Mouse (Mus musculus) adrenal gland, adult 8-10 months (tissue): ENCODE data around the gene Tpte. TPM values are rescaled to one million over a fixed set of nuclear protein-coding genes. Genes with fewer than 3 reads are reported as not detected.
A peak's percentile ranks its signal among the peaks of the same experiment; 100 is the strongest.

Experiments
- DNase-seq: peaks from one replicate; pipeline ENCODE4 v3.0.0; 2022
- total RNA-seq, 4 experiments: library from RNA; stranded (reverse); gene quantifications; 2 replicates each; pipeline ENCODE4 v1.2.4; 2022

Tpte gene
- total RNA-seq, 4 experiments from 2014 or later = not detected

DNA sequence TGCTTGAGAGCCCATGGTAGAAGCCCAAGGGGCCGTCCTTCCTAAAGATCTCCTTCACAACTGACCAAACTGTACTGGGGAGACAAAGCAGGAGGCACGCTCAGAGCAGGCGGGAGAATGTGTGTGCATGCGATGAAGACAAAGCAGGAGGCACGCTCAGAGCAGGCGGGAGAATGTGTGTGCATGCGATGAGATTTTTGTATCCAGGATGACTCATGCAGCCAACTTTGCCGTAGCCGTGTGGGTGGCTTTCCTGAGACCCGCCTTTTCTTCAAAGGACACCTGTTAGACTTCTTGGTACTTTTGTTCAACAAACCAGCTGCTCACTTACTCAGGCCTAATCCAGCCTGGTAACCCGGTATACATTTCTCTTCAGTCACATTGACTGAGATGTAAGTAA is 97.7 kb downstream of the Tpte start:
- no peak for DNase-seq

DNA sequence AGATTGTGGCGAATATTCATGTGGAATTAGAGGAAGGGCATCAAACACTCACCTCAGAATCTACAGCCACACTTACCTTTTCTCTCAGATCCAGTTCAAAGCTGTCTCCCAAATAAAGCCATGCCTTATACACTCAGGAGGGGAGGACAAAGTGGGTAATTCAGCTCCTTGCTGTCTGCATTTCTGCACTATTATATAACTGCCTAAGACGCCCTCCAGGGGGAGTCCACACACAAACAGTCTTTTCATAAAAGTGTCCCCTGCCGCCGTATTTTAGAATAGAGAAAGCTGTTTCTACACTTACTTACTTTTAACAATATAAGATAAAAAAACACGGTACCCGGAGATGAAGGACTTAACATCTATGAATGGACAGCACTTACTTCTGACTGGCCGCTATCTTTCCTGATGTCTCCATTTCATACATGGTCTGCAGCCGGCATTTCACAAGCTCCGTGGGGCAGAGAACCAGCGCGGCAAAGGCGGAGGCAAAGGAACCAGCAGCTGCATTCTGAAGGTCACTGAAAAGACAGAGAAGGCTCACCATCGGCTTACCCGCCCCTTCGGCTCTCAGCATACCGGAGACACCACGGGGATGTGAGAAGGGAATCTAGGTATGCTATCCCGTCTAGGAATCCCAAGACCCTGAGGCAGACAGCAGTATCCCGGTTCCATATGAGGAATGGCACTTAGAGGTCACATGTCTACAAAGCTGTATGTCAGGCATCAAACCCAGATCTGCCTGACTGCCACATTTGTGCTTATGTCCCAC is 99.8 kb downstream of the Tpte start:
- no peak for DNase-seq

DNA sequence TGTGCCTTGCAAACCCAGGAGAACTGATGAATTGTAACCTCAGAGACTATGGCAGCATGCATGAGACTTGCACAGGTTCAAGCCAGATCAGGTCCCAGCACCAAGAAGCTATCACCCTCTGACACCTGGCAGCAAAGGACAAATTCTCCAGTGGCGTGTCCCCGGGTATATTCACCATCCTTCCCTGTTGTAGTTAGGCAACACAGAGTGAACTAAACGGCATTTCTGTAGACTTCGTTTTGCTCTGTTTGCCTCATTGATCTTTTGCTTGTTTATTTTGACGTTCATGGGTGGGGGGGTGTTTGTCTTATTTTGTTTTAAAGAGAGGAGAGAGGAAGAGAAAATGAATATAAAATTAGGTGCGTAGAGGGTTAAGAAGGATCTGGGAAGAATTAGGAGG is 101.9 kb downstream of the Tpte start:
- DNase-seq = no peak

DNA sequence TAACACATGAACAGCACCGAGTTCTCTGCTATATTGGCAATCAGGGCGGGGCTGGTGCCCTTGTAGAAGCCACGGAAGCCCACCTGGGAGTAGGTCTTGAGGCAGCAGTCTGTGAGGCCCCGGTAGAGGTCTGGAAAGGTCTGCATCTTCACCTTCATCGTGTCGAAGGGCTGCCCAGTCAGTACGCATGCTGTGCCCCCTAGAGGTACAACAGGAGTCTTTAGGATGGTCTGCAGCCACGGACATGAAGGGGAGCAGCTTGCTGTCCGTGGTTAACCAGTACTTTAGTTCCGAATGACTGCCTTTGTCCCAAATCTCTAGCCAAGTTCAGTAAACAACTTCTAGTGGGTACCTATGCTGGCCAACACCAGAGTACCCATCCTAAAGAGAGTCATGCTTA is 106.6 kb downstream of the Tpte start:
- DNase-seq = no peak

DNA sequence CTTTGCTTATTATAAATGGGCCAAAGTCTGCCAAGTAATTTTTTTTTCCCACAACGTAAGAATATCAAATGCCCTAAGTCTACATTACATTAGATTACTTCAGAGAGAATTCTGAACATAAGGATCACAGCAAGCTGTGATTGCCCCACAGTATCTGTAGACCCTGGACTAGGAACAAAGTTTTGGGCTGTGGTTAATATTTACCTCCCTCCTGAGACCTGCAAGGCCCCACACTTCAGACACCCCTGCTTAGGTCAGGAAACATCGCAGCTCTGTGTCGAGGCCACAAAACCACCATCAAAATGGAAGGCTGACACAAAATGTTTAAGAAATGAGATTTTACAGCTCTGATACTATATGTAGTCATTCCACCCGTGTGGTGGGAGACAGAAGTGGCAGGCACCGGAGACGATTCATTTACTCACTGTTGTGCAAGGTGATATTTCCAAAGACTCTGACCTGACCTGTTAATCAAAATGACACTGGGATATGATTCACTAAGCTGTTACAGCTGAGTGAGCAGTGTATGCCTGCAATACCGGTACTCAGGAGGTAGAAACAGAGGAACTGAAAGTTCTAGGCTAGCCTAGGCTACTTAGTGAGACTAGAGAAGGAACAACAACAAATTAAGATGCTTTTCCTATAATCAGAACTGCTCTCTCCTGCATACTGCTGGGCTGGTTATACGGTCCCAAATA is 107.7 kb downstream of the Tpte start:
- no peak for DNase-seq

DNA sequence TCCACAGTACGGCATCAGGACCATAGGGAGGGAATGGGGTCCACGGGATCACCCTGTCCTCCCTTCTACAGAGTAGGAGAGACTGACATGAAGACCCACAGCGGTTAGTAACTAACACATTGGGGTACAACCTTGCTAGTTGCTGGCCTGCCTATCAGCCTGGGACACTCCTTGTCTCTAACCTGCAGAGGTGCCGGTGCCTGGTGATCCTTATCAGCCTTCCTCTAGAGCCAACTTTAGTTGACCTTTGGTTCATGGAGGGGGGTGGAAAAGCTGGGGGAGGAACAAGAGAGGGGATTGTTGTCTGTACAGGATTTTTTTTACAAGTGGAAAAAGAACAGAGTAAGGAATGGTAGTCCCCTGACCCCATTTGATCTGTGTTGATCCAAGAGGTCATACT is 111.2 kb downstream of the Tpte start:
- DNase-seq = no peak

DNA sequence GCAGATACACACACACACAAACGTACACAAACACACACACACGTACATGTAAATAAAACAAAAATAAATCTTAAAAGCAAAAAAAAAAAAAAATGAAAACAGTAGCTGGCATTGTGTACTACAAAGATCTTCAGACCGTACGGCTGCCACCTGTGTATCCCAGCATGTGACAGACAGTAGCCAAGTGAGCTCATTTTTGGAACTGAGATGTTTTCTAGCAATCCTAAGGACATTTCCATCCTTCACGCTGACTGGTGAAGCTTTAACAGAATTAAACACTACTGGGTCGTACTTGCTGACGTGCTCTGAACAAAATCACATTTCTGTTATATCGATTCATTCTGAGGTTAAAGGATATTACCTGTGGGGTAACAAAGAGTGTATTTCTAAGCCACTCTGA is 112.0 kb downstream of the Tpte start:
- no peak for DNase-seq

DNA sequence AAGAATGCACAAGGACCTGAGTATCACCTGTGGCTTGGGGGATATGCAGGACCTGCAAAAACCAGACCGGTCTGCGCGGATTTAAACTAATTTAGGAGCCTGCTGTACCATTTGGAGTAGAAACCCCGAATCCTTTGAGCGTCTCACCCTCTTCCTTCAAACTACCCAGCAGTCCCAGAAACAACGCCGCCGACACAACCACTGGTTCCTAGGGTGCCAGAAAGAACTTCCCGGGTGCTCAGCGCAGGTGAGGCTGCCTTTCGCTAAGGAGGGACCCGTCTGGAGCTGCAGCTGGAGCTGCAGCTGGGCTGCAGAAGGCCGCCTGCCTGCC is 114.5 kb downstream of the Tpte start:
- DNase-seq = peak; percentile 8

DNA sequence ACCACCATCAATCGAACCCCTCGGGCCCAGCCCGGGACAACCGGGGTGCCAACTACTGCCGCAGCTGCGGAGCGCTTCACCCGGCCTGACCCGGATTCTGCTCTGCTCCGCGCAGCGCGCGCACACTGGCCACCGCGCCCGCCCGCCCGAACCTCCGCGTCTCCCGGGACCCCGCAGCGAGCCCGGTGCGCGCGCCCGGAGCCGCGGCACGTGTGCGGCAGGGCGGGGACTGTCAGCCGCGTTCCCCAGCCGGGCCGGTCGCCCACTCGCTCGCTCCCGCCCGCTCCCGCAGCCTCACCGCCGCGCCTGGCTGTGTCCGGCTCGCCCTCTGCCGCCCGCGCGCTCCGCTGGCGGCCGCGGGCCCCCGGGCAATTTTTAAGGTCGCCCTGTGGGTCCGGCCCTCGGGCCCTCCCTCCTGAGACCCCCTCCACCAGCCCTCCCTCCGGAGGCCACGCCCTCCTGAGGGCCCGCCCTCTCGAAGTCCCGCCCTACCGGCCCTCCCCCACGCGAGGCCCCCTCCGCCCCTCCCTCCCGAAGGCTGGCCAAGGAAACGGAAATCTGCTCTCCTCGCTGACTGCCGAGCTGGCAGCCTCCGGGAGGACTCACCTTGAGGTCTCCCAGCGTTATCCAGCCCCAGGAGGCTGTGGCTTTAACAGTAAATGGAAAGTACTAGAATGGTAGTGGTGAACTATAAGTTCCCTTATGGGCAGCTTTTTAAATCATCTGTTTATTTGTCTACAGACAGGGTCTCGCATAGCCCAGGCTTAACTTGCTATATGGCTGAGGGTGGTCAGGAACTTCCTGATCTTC is 115.1 kb downstream of the Tpte start, which contains the start of gene Slc25a15:
Gene Slc25a15, minus strand, starts transcription at position 456 of the 810 bp plus-strand sequence.
- peak; percentile 81 for DNase-seq

DNA sequence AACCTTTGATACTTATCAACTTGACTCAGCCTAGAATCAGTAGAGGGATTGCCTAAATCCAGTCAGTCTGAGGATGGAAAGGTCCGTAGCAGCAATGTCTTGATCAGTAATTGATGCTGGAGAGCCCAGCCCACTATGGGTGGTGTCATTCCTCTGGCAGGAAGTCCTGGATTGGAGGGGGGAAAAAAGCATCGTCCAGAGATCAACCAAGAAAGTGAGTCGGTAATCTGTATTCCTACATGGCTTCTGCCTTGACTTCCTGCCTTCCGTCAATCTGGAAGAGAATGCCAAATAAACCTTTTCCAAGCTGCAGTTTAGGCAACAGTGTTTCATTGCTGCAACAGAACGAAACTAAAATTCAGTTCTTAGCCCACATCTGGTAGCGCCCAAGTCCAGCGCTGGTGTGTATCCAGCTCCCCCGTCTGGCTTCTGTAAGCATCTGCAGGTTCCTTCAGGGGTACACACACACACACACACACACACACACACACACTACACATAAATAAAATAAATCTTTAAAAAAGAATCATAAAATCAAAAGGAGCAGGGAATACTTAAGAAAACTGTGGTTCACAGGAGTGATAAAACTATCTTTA is 116.1 kb downstream of the Tpte start:
- no peak for DNase-seq

DNA sequence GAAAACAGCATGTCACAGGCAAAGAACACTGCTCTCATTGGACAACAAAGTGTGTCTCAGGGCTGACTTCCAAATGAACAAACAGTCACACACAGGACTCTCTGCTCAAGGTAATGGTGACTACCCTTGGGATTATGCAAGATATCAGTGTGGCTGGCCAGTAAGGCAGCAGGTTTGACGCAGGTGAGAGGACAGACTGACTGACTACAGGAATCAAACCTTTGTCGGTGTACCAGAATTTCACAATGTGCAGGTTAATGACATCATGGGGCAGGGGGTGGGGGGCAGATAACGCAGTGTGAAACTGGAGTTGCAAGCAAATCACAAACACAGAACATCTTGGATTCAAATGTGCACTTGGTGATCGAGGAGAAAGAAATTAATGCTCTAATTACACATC is 117.4 kb downstream of the Tpte start:
- no peak for DNase-seq

DNA sequence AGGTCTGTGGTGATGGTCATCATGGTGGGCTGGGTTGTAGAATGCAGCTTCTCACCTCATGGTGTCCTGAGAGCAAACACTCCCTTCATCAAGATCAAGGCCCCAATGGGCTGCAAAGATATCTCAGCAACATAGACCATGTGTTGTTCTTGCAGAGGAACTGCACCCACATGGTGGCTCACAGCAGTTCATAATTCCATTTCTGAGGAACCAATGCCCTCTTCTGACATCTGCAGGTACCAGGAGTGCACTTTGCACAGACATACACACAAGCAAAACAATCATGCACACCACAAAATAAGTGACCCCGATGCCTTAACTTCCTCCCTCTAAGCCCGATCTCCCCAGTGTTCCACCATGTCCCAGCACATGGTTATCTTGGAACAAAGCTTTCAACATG is 120.0 kb downstream of the Tpte start:
- no peak for DNase-seq

DNA sequence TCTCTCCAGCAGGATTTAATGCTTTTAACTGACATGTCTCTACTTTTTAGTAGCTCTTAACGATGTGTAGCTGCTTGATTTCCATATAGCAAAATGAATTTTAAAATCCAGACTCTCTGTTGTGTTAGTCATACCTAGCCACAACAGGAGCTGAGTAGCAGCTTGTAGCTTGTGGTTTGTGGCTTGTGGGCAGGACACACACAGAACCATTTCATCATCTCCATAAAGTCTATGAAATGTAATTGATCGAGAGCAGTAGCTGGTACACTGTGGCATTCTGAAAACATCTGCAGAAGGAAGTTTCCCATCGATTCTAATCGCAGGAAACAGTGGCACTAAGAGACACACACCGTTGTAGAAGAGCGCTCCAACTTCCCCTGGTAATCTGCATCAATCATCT is 122.5 kb downstream of the Tpte start:
- no peak for DNase-seq

DNA sequence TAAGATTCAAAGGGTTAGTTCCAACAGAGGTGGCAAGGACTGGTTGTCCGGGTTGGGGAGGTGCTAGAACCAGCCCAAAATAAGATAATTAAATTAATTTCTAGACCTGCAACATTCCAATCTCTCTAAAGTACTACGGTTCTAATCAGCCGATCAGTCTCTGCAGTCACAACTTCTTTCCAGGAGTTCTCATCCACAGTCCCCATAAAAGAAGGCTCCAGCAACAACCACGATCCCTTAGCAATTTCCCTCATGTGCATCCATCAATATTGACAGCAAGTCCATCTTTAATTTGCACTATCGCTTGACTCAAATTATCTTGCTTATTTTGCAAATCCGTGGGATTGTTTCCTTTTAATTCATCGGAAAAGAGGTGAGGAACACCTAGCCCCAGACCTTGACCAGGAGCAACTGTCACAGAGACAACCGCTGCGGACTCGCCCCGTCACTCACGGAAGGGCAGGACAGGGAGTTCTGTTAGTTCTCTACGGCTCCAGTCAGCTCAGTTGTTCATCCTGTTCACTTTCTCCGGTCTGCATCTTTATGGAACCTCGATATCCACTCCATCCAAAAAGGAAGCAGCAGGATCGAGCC is 127.5 kb downstream of the Tpte start:
- DNase-seq = no peak

DNA sequence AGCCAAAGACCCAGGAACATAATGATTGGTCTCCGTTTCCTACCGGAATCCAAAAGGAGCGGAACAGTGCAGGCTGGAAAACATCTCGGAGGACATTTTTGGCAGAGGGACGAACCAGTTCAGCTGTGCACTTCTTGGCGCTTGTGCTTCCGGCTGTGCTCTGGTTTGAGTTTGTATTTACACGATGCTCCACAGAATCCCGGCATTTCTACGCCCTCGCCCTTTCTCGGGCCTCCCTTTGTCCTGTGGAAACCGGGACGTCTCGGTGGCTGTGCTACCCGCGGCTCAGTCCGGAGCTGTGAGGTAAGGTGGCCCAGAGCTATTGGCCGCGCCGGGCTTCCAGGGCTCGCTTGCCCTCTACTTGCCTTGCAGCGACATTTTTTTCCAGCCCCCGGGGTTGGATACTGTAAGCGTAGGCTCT is 128.1 kb downstream of the Tpte start, which contains the start of gene Mrps31:
Gene Mrps31, plus strand, starts transcription at position 80 of the 421 bp plus-strand sequence.
- DNase-seq = peak; percentile 74

DNA sequence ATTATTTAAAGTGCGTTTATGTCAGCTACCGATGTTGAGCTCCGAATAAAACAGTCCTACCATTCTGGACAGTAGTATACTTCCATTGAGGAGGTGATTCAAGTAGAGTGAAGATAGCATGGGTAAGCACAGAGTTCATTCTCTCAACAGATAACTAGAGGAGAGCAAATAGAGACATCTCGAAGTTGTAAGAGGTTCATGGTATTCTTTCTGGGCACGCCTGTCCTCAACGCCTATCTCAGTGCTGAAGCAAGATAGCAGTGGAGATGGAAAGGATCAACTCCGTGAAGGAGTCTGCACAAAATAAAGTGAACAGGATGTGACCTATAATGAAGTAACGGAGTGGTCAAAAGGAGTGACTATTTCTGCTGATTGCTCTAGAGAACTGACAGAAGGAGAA is 128.7 kb downstream of the Tpte start:
- no peak for DNase-seq

Other genes starting within 250 kb of the Tpte start
- 1 to 10 TPM in 3 of 4 experiments, under 1 TPM in 1; 0.96 to 3.2 (median 1.6) TPM for gene Atp7b, start 223.1 kb upstream of the Tpte start, total RNA-seq
- 10 to 100 TPM; 34.4 to 53.6 (median 35.9) TPM for gene Alg11, start 222.7 kb upstream of the Tpte start, total RNA-seq
- 10 to 100 TPM in 2 of 4 experiments, 1 to 10 TPM in 2; 4.6 to 29.9 (median 14.7) TPM for gene Nek5, start 158.4 kb upstream of the Tpte start, total RNA-seq
- 10 to 100 TPM in 2 of 4 experiments, 1 to 10 TPM in 2; 5.2 to 16.0 (median 9.4) TPM for gene Nek3, start 117.0 kb upstream of the Tpte start, total RNA-seq
- gene Ckap2, start 97.6 kb upstream of the Tpte start, total RNA-seq = 1 to 10 TPM; 1.4 to 5.5 (median 3.2) TPM
- gene Vps36, start 90.6 kb upstream of the Tpte start, total RNA-seq = 10 to 100 TPM; 33.9 to 47.7 (median 40.9) TPM
- 1 to 10 TPM; 2.5 to 3.9 (median 3.2) TPM for gene Thsd1, start 56.1 kb upstream of the Tpte start, total RNA-seq
- gene Slc25a15, start 115.2 kb downstream of the Tpte start, total RNA-seq = 10 to 100 TPM; 13.5 to 14.2 (median 13.9) TPM
- gene Mrps31, start 127.9 kb downstream of the Tpte start, total RNA-seq = 10 to 100 TPM; 33.8 to 43.2 (median 41.5) TPM